Mouse (Mus musculus) E14TG2a.4 (cell line): ENCODE data around the gene Stn1.

Experiments
- CTCF ChIP-seq: conservative IDR thresholded peaks from 2 replicates; pipeline ENCODE4 v1.5.1; 2014; ENCODE audit warnings: low read length
- POU5F1 ChIP-seq: IDR thresholded peaks from 2 replicates; pipeline ENCODE4 v1.6.1; 2014; ENCODE audit warnings: low read length, borderline replicate concordance

DNA sequence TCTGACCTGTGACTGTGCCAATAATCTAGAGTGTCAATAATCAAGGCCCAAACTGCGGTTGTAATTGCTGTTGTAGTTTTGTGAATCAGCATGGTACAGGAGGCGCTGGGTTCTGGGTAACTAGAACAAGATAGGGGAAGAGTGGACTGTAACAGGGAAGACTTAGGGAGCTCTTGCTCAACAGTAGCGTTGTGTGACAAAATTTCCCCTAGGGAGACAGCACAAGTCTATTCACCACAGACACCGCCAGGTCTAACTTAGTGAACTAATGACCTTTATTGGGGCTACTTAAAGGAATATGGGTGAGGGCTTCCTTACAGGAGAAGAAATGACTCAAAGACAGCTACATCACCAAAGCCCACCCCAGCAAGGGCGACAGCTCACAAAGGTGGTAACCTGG, 32.7 kb upstream of the Stn1 start:
- TF ChIP-seq CTCF (no peak), POU5F1 (no peak)
